Mouse (Mus musculus) megakaryocyte, embryonic 14.5 days (primary cell): Measurements from ENCODE around the gene Atp5d.

Source experiments
- FLI1 ChIP-seq: IDR thresholded peaks from 2 replicates; pipeline ENCODE4 v1.6.1; 2012; ENCODE audit warnings: low read length, inconsistent platforms, mixed read lengths
- GATA1 ChIP-seq: IDR thresholded peaks from 3 replicates; pipeline ENCODE4 v1.6.1; 2012; ENCODE audit warnings: mixed read lengths, low read length, inconsistent platforms, borderline replicate concordance

GRCm38 (mm10) chr10:80182547-80182946 is 44.1 kb downstream of the Atp5d start:
- TF ChIP-seq GATA1 (no peak), FLI1 (no peak)
